9 mouse cellular contexts compared by ENCODE assay signal in the genomic region with DNA sequence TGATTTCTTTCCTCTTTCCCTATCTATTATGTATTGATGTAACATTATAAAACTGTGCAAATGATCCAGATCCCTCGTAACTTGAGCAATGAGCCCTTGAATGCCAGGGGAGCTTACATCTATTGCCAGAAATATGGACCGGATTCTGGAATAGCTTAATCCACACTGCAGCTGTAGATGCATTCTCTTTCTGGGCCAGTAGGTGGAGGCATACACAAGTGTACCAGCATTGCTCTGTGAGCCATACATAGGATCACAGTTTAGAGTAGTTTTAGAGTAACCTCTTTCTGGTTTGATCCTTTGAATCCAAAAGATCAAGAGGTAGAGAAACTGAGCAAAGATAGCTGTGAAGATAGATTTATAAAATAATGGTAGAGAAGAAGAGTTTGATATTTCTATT. TPM values are rescaled to one million over a fixed set of nuclear protein-coding genes. Genes with fewer than 3 reads are reported as not detected.
DNase-seq lines count a peak whose midpoint lies in the region; ATAC-seq and TF ChIP-seq lines count a peak whose summit lies in the region.
"Had no signal": no experiment of that assay in that cellular context is flagged by ENCODE, and none has a peak within 500 bp of the region (broad histone marks: within the 10 kb centered on the region; RNA-seq: fewer than 3 reads in every experiment).

No protein-coding gene starts in this region.

- H3K4me3 ChIP-seq in heart, postnatal 0 days (ENCODE audit: low read depth, low read length), result no peak overlapping the region
- H3K4me3 ChIP-seq in heart, embryonic 12.5 days, result no peak overlapping the region
- H3K4me3 ChIP-seq in cerebellum, adult 2 months (replicated peaks; ENCODE audit: insufficient read depth, low read depth, low read length), result no peak overlapping the region
- no peak overlapping the region for H3K4me3 ChIP-seq in midbrain, embryonic 12.5 days

- H3K27ac ChIP-seq in heart, postnatal 0 days (ENCODE audit: low read depth), result no peak overlapping the region
- H3K27ac ChIP-seq in heart, embryonic 12.5 days (ENCODE audit: poor library complexity, severe bottlenecking), result no peak overlapping the region
- H3K27ac ChIP-seq in cerebellum, adult 2 months (ENCODE audit: insufficient read depth, low read length), result no peak overlapping the region
- no peak overlapping the region for H3K27ac ChIP-seq in midbrain, embryonic 12.5 days (replicated peaks)
- H3K27ac ChIP-seq: macrophage had no signal

- 20% methylated on average over 2 of the region's 2 CpGs for WGBS in heart, postnatal 0 days
- WGBS in heart, embryonic 12.5 days, result 42% methylated on average over 2 of the region's 2 CpGs
- 3% methylated on average over 2 of the region's 2 CpGs for WGBS in cerebellum, adult 2 months
- WGBS in midbrain, embryonic 12.5 days, result 52% methylated on average over 2 of the region's 2 CpGs

- no peaks in the 10 kb centered on the region for H3K9me3 ChIP-seq in heart, postnatal 0 days (replicated peaks; ENCODE audit: control insufficient read depth, low read length)
- no peaks in the 10 kb centered on the region for H3K9me3 ChIP-seq in heart, embryonic 12.5 days (replicated peaks)
- no peaks in the 10 kb centered on the region for H3K9me3 ChIP-seq in midbrain, embryonic 12.5 days

- ATAC-seq in heart, postnatal 0 days (ENCODE audit: insufficient read depth, low read depth), result no peak
- no peak for ATAC-seq in heart, embryonic 12.5 days (ENCODE audit: insufficient number of reproducible peaks, low FRiP score)
- peak; percentile 66; the same call in 1 of the 2 replicates for ATAC-seq in granulocyte monocyte progenitor cell, adult 5-6 weeks (replicated peaks; ENCODE audit: poor library complexity, severe bottlenecking)
- ATAC-seq in midbrain, embryonic 12.5 days (ENCODE audit: low FRiP score, low read depth), result 0 out of 2 replicates have a peak, but pooled peaks have one; percentile 38

- H3K27me3 ChIP-seq in heart, postnatal 0 days (ENCODE audit: control insufficient read depth, insufficient read depth, low read length), result no peaks in the 10 kb centered on the region
- no peaks in the 10 kb centered on the region for H3K27me3 ChIP-seq in heart, embryonic 12.5 days (replicated peaks)
- H3K27me3 ChIP-seq in cerebellum, adult 2 months (ENCODE audit: control insufficient read depth, insufficient read depth, low read length), result no peaks in the 10 kb centered on the region
- no peaks in the 10 kb centered on the region for H3K27me3 ChIP-seq in midbrain, embryonic 12.5 days

- DNase-seq in heart, postnatal 0 days (ENCODE audit: low spot score), result no peak
- DNase-seq in ES-CJ7 (ENCODE audit: low read depth, low spot score), result peak; percentile 28
- DNase-seq in cerebellum, adult 2 months, result peak; percentile 60 to 61
- peak; percentile 10 to 48 for DNase-seq in layer of hippocampus, postnatal 36 days
- peak; percentile 38 for DNase-seq in thymus, postnatal 0 days (ENCODE audit: low spot score)

- peak; percentile 85 for TF ChIP-seq CTCF in heart, postnatal 0 days (IDR thresholded peaks at IDR 0.05; ENCODE audit: low read depth)
- peak; percentile 61; the same call in 1 of the 2 replicates for TF ChIP-seq CTCF in cerebellum, adult 2 months (IDR thresholded peaks at IDR 0.05; ENCODE audit: borderline replicate concordance, insufficient read depth, low read depth, low read length)

- no peak for TF ChIP-seq EP300 in heart, postnatal 0 days (IDR thresholded peaks at IDR 0.05; ENCODE audit: low read depth)

- no peaks in the 10 kb centered on the region for H3K4me1 ChIP-seq in heart, postnatal 0 days (ENCODE audit: control insufficient read depth, insufficient read depth)
- no peaks in the 10 kb centered on the region for H3K4me1 ChIP-seq in heart, embryonic 12.5 days (replicated peaks)
- H3K4me1 ChIP-seq in cerebellum, adult 2 months (ENCODE audit: control insufficient read depth, insufficient read depth, low read length), result no peaks in the 10 kb centered on the region
- no peaks in the 10 kb centered on the region for H3K4me1 ChIP-seq in midbrain, embryonic 12.5 days

- TF ChIP-seq POLR2A in cerebellum, adult 2 months (IDR thresholded peaks at IDR 0.05; ENCODE audit: borderline replicate concordance, insufficient read depth, low read length), result no peak

- H3K36me3 ChIP-seq in heart, postnatal 0 days (replicated peaks; ENCODE audit: control insufficient read depth, insufficient read depth, low read length), result no peaks in the 10 kb centered on the region
- H3K36me3 ChIP-seq in heart, embryonic 12.5 days, result no peaks in the 10 kb centered on the region
- no peaks in the 10 kb centered on the region for H3K36me3 ChIP-seq in midbrain, embryonic 12.5 days

- H3K9ac ChIP-seq in heart, postnatal 0 days (replicated peaks; ENCODE audit: low read depth, low read length), result no peak overlapping the region
- H3K9ac ChIP-seq in heart, embryonic 12.5 days, result no peak overlapping the region
- no peak overlapping the region for H3K9ac ChIP-seq in midbrain, embryonic 12.5 days (replicated peaks)

- H3K4me2 ChIP-seq in heart, postnatal 0 days (ENCODE audit: low read depth, low read length), result no peak overlapping the region
- no peak overlapping the region for H3K4me2 ChIP-seq in heart, embryonic 12.5 days
- H3K4me2 ChIP-seq in midbrain, embryonic 12.5 days (replicated peaks), result no peak overlapping the region

RNA-seq across cellular contexts. Expression of gene Gpr82, which starts 49.0 kb away (rescaled TPM):
- total RNA-seq in heart, postnatal 0 days (2014; rRNA removed; ENCODE audit: low replicate concordance), result not detected in 2 replicates
- polyA plus RNA-seq in heart, postnatal 0 days (2015; fragmentation: Nextera tagmentation; extraction: Ambion mirVana), result 0.05 and 0.14 TPM in 2 replicates
- polyA plus RNA-seq in heart, embryonic 12.5 days (2016; fragmentation: Nextera tagmentation; extraction: Ambion mirVana), result 0.09 and 0.12 TPM in 2 replicates
- polyA plus RNA-seq in cerebellum, adult 2 months (2012; rRNA removed), result not detected in 2 replicates
- not detected in 2 replicates for total RNA-seq in granulocyte monocyte progenitor cell, adult 5-6 weeks (2014; fragmentation: Nextera tagmentation)
- not detected in 2 replicates for total RNA-seq in granulocyte monocyte progenitor cell, adult 5-6 weeks (2017)
- not detected for total RNA-seq in layer of hippocampus, postnatal 36 days (2021)
- polyA plus RNA-seq in midbrain, embryonic 12.5 days (2016; fragmentation: Nextera tagmentation; extraction: Ambion mirVana), result 0.65 and 0.88 TPM in 2 replicates
- 0.09 and 0.12 TPM in 2 replicates for polyA plus RNA-seq in thymus, postnatal 0 days (2015; fragmentation: Nextera tagmentation; extraction: Ambion mirVana)

Comparison
In these comparisons a context has a peak if more than half of its experiments do, and no peak if none do; other contexts are left out.
1. ATAC-seq: peak in granulocyte monocyte progenitor cell, adult 5-6 weeks (single experiment) and midbrain, embryonic 12.5 days (single experiment); none in heart, postnatal 0 days (single experiment) and heart, embryonic 12.5 days (single experiment).